8 mouse cellular contexts compared by ENCODE assay signal in the genomic region with DNA sequence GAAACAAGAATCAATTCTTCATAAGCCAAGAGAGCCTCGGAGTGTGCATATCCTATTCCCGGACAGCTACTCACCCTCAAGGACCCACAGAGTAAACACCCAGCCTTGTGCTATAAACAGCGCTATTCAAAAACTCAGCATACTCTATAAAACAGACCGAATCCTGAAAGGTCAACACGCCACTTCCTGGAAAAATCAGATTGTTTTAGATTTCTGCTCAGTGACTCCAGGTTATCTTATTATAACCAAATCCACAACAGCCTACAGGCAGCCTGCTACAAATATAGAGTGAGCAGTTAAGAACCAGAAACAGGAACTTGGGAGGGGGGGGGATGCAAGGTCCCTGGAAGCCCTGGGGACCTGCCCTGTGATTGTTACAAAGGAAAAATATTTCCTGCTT.
DNase-seq lines count a peak whose midpoint lies in the region; ATAC-seq and TF ChIP-seq lines count a peak whose summit lies in the region.

No protein-coding gene starts in this region.

- no peaks in the 10 kb centered on the region for H3K27me3 ChIP-seq in hindbrain, embryonic 14.5 days (ENCODE audit: control insufficient read depth, insufficient read depth, low read length)
- no peaks in the 10 kb centered on the region for H3K27me3 ChIP-seq in lung, postnatal 0 days (replicated peaks; ENCODE audit: insufficient read depth, low read length)

- peak; percentile 34 for DNase-seq in adrenal gland, adult 2 months
- DNase-seq in adrenal gland, adult 18-20 months (ENCODE audit: low spot score in 2 of 2) = no peak
- DNase-seq in hindbrain, embryonic 14.5 days (ENCODE audit: low spot score) = no peak
- peak; percentile 88 for DNase-seq in lung, postnatal 0 days (ENCODE audit: low spot score)
- no peak for DNase-seq in left cerebral cortex, adult 8-10 months (ENCODE audit: low spot score in 2 of 2)
- no peak for DNase-seq in testis, postnatal 10 days (ENCODE audit: low spot score)
- no peak for DNase-seq in cerebellum, postnatal 4 days (ENCODE audit: low spot score in 2 of 2)

- no peaks in the 10 kb centered on the region for H3K4me1 ChIP-seq in hindbrain, embryonic 14.5 days (replicated peaks; ENCODE audit: control insufficient read depth, insufficient read depth, low read length)
- peaks cover 8% of the 10 kb centered on the region; the same call in 1 of the 2 replicates for H3K4me1 ChIP-seq in lung, postnatal 0 days (ENCODE audit: insufficient read depth, low read depth, low read length)

- no peaks in the 10 kb centered on the region for H3K36me3 ChIP-seq in hindbrain, embryonic 14.5 days (replicated peaks; ENCODE audit: control insufficient read depth, insufficient read depth)
- H3K36me3 ChIP-seq in lung, postnatal 0 days (ENCODE audit: insufficient read depth, low read length) = no peaks in the 10 kb centered on the region

- no peak overlapping the region for H3K9ac ChIP-seq in hindbrain, embryonic 14.5 days
- no peak overlapping the region for H3K9ac ChIP-seq in lung, postnatal 0 days (replicated peaks; ENCODE audit: low read depth)

- WGBS in hindbrain, embryonic 14.5 days = 71% methylated on average over 5 of the region's 5 CpGs
- WGBS in lung, postnatal 0 days = 13% methylated on average over 5 of the region's 5 CpGs

- no peaks in the 10 kb centered on the region for H3K9me3 ChIP-seq in hindbrain, embryonic 14.5 days (ENCODE audit: control insufficient read depth, low read length)
- H3K9me3 ChIP-seq in lung, postnatal 0 days (ENCODE audit: low read length) = no peaks in the 10 kb centered on the region

- peak; percentile 71 for ATAC-seq in common myeloid progenitor, adult 5-6 weeks (replicated peaks; ENCODE audit: low read depth, poor library complexity, severe bottlenecking)
- no peak for ATAC-seq in hindbrain, embryonic 14.5 days (ENCODE audit: low FRiP score)
- ATAC-seq in lung, postnatal 0 days = peak; percentile 93

- H3K4me3 ChIP-seq in hindbrain, embryonic 14.5 days (replicated peaks; ENCODE audit: low read length) = no peak overlapping the region
- H3K4me3 ChIP-seq in lung, postnatal 0 days (ENCODE audit: low read depth, low read length) = no peak overlapping the region

- TF ChIP-seq EP300 in lung, postnatal 0 days (IDR thresholded peaks at IDR 0.05) = peak; percentile 95

- H3K4me2 ChIP-seq in hindbrain, embryonic 14.5 days (replicated peaks) = no peak overlapping the region
- H3K4me2 ChIP-seq in lung, postnatal 0 days (replicated peaks; ENCODE audit: low read depth, low read length) = no peak overlapping the region

- no peak for TF ChIP-seq CTCF in lung, postnatal 0 days (IDR thresholded peaks at IDR 0.05)

- peak overlapping the region; percentile 26; the same call in 1 of the 2 replicates for H3K27ac ChIP-seq in hindbrain, embryonic 14.5 days
- H3K27ac ChIP-seq in lung, postnatal 0 days (ENCODE audit: low read length) = peak overlapping the region; percentile 69

Comparison
In these comparisons a context has a peak if more than half of its experiments do, and no peak if none do; other contexts are left out.
1. DNase-seq: peak in adrenal gland, adult 2 months (single experiment) and lung, postnatal 0 days (single experiment); none in adrenal gland, adult 18-20 months (0 of 2), hindbrain, embryonic 14.5 days (single experiment), left cerebral cortex, adult 8-10 months (0 of 2), testis, postnatal 10 days (single experiment) and cerebellum, postnatal 4 days (0 of 2).